Mouse (Mus musculus): ENCODE results near the gene Zcchc13. TPM values are rescaled to one million over a fixed set of nuclear protein-coding genes. Genes with fewer than 3 reads are reported as not detected.

The Zcchc13 gene
- total and polyA plus RNA-seq, 2 experiments from 2014 or later, result not detected

GRCm38 (mm10) chrX:103610401-103610800 lies 20.0 kb upstream of the Zcchc13 start:
- no peaks in the 10 kb centered on the region for H3K9me3 ChIP-seq (replicated peaks; ENCODE audit: control insufficient read depth, low read length)
- DNase-seq (ENCODE audit: low spot score), result no peak
- peaks cover 16% of the 10 kb centered on the region; the same call in 1 of the 2 replicates for H3K36me3 ChIP-seq (replicated peaks; ENCODE audit: control insufficient read depth, insufficient read depth, low read length)
- no peak overlapping the region for H3K4me2 ChIP-seq (ENCODE audit: low read depth, low read length)
- H3K27me3 ChIP-seq (ENCODE audit: control insufficient read depth, insufficient read depth, low read length), result no peaks in the 10 kb centered on the region
- no peaks in the 10 kb centered on the region for H3K4me1 ChIP-seq (ENCODE audit: control insufficient read depth, insufficient read depth)
- H3K27ac ChIP-seq (ENCODE audit: low read depth), result no peak overlapping the region
- 94% methylated on average over 5 of the region's 5 CpGs for WGBS
- no peak overlapping the region for H3K9ac ChIP-seq (replicated peaks; ENCODE audit: low read depth, low read length)
- TF ChIP-seq EP300 (IDR thresholded peaks at IDR 0.05; ENCODE audit: low read depth), result no peak
- peak; percentile 50 for TF ChIP-seq CTCF (IDR thresholded peaks at IDR 0.05; ENCODE audit: low read depth)
- no peak for ATAC-seq (ENCODE audit: insufficient read depth, low read depth)
- H3K4me3 ChIP-seq (ENCODE audit: low read depth, low read length), result no peak overlapping the region

DNA sequence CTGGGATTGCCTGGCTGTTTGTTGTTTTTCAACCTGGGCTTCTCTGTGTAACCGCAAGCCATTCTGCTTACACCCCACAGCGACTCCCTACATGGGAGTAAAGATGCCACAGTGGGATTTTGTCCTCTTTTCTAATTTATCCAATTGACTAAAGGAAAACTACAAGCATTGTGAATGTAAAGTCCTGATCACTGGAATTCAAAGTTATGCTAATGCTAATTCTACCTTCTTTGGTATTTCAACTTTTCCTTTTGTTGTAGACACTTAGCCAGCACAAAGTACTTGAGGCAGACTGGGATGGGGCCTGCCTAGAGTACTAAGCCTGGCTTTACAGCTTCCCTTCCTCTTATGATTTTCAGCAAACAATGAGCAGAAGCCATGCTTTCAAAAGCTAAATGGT lies 18.9 kb upstream of the Zcchc13 start:
- DNase-seq (ENCODE audit: low spot score) (no peak), ATAC-seq (ENCODE audit: insufficient read depth, low read depth) (no peak)
- Histone ChIP-seq H3K27me3 (ENCODE audit: control insufficient read depth, insufficient read depth, low read length) (no peaks in the 10 kb centered on the region), H3K27ac (ENCODE audit: low read depth) (no peak overlapping the region), H3K9me3 (replicated peaks; ENCODE audit: control insufficient read depth, low read length) (no peaks in the 10 kb centered on the region), H3K4me1 (ENCODE audit: control insufficient read depth, insufficient read depth) (no peaks in the 10 kb centered on the region), H3K4me3 (ENCODE audit: low read depth, low read length) (no peak overlapping the region), H3K9ac (replicated peaks; ENCODE audit: low read depth, low read length) (no peak overlapping the region), H3K36me3 (replicated peaks; ENCODE audit: control insufficient read depth, insufficient read depth, low read length) (peaks cover 14% of the 10 kb centered on the region; the same call in 1 of the 2 replicates), H3K4me2 (ENCODE audit: low read depth, low read length) (no peak overlapping the region)
- no peak for TF ChIP-seq EP300 (IDR thresholded peaks at IDR 0.05; ENCODE audit: low read depth)
- no peak for TF ChIP-seq CTCF (IDR thresholded peaks at IDR 0.05; ENCODE audit: low read depth)
- 88% methylated on average over 2 of the region's 2 CpGs for WGBS

- Histone ChIP-seq H3K36me3 (replicated peaks; ENCODE audit: control insufficient read depth, insufficient read depth, low read length) (0 out of 2 replicates have a peak, but pooled peaks cover 3% of the 10 kb centered on the region), H3K9me3 (replicated peaks; ENCODE audit: control insufficient read depth, low read length) (no peaks in the 10 kb centered on the region), H3K27ac (ENCODE audit: low read depth) (no peak overlapping the region), H3K27me3 (ENCODE audit: control insufficient read depth, insufficient read depth, low read length) (no peaks in the 10 kb centered on the region), H3K4me3 (ENCODE audit: low read depth, low read length) (no peak overlapping the region), H3K9ac (replicated peaks; ENCODE audit: low read depth, low read length) (no peak overlapping the region), H3K4me2 (ENCODE audit: low read depth, low read length) (no peak overlapping the region), H3K4me1 (ENCODE audit: control insufficient read depth, insufficient read depth) (no peaks in the 10 kb centered on the region)
- DNase-seq (ENCODE audit: low spot score) (no peak), ATAC-seq (ENCODE audit: insufficient read depth, low read depth) (no peak)
- WGBS, result 94% methylated on average over 24 of the region's 24 CpGs
- TF ChIP-seq EP300 (IDR thresholded peaks at IDR 0.05; ENCODE audit: low read depth) (no peak), CTCF (IDR thresholded peaks at IDR 0.05; ENCODE audit: low read depth) (no peak)
These were observed 15.6 kb upstream of the Zcchc13 start for GRCm38 (mm10) chrX:103614700-103615233.

DNA sequence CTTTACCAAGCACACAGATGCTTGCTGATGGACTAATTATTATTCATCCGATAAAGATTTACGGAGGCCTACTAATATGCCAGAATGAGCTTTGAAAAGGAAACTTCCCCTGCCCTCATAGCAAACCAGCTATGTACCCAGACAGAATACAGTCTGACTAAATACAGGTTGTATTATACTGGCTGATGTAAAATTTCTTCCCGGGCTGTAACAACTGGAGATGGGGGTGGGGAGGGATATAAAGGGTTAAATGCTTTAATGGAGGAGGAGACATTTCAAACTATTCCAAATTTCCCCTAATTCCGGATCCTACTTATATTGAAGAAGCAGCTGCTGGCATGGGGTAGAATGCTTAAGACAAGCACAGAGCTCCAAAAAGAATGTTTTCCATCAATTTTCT lies 14.9 kb upstream of the Zcchc13 start:
- Histone ChIP-seq H3K9ac (replicated peaks; ENCODE audit: low read depth, low read length) (no peak overlapping the region), H3K27me3 (ENCODE audit: control insufficient read depth, insufficient read depth, low read length) (no peaks in the 10 kb centered on the region), H3K36me3 (replicated peaks; ENCODE audit: control insufficient read depth, insufficient read depth, low read length) (0 out of 2 replicates have a peak, but pooled peaks cover 3% of the 10 kb centered on the region), H3K4me2 (ENCODE audit: low read depth, low read length) (peak overlapping the region; percentile 66), H3K27ac (ENCODE audit: low read depth) (no peak overlapping the region), H3K9me3 (replicated peaks; ENCODE audit: control insufficient read depth, low read length) (no peaks in the 10 kb centered on the region), H3K4me3 (ENCODE audit: low read depth, low read length) (peak overlapping the region; percentile 60), H3K4me1 (ENCODE audit: control insufficient read depth, insufficient read depth) (no peaks in the 10 kb centered on the region)
- 80% methylated on average over 4 of the region's 4 CpGs for WGBS
- no peak for ATAC-seq (ENCODE audit: insufficient read depth, low read depth)
- TF ChIP-seq EP300 (IDR thresholded peaks at IDR 0.05; ENCODE audit: low read depth) (no peak), CTCF (IDR thresholded peaks at IDR 0.05; ENCODE audit: low read depth) (no peak)
- no peak for DNase-seq (ENCODE audit: low spot score)

DNA sequence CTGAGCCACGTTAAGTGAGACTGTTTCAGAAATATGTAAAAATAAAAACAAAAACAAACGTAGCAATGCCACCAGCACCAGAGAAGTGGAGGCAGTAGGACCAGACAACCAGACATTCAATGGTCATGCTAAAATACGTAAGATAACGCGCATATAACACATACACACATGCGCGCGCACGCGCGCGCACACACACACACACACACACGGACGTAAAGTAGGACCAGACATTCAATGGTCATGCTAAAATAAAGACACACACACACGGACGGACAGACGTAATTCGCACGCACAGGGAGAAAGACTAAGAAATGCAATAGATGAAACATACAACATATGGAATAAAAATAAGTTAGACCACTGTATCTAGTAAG lies 14.2 kb upstream of the Zcchc13 start:
- 24% methylated on average over 19 of the region's 19 CpGs for WGBS
- H3K27me3 ChIP-seq (ENCODE audit: control insufficient read depth, insufficient read depth, low read length), result no peaks in the 10 kb centered on the region
- DNase-seq (ENCODE audit: low spot score) (peak; percentile 10), ATAC-seq (ENCODE audit: insufficient read depth, low read depth) (peak; percentile 31)
- no peaks in the 10 kb centered on the region for H3K4me1 ChIP-seq (ENCODE audit: control insufficient read depth, insufficient read depth)
- H3K4me3 ChIP-seq (ENCODE audit: low read depth, low read length), result peak overlapping the region; percentile 60
- H3K9ac ChIP-seq (replicated peaks; ENCODE audit: low read depth, low read length), result peak overlapping the region; percentile 63
- no peak for TF ChIP-seq EP300 (IDR thresholded peaks at IDR 0.05; ENCODE audit: low read depth)
- TF ChIP-seq CTCF (IDR thresholded peaks at IDR 0.05; ENCODE audit: low read depth), result no peak
- H3K36me3 ChIP-seq (replicated peaks; ENCODE audit: control insufficient read depth, insufficient read depth, low read length), result 0 out of 2 replicates have a peak, but pooled peaks cover 3% of the 10 kb centered on the region
- no peaks in the 10 kb centered on the region for H3K9me3 ChIP-seq (replicated peaks; ENCODE audit: control insufficient read depth, low read length)
- H3K4me2 ChIP-seq (ENCODE audit: low read depth, low read length), result peak overlapping the region; percentile 66
- H3K27ac ChIP-seq (ENCODE audit: low read depth), result peak overlapping the region; percentile 92
